In the genomic region with DNA sequence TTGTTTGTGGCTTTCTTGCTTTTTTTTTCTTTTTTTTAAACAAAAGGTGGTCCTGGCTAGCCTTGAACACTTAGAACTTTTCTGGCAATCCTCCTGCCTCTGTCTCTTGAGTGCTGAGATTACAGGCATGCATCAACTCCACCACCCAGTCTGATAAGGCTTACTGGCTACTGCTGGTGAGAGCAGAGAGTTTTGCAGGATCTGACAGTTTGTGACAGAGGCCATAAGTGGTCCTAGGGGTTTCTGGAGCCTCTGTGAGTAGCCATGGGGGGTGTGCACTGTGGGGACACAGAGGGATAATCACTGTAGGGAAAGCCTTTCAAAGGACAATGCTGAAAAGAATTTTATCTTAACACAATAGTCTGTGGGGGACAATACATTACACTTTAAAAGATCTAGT, we compare ENCODE assay signal across 8 mouse cellular contexts.
A peak's percentile ranks its signal among the peaks of the same experiment; 100 is the strongest.
DNase-seq lines count a peak whose midpoint lies in the region; ATAC-seq and TF ChIP-seq lines count a peak whose summit lies in the region.

No protein-coding gene starts in this region.

- peak overlapping the region; percentile 75; the same call in 1 of the 2 replicates for H3K9ac ChIP-seq in kidney, postnatal 0 days (ENCODE audit: low read depth, low read length)
- H3K9ac ChIP-seq in forebrain, embryonic 11.5 days (ENCODE audit: low read length): no peak overlapping the region; the same call in 1 of the 2 replicates
- H3K9ac ChIP-seq in limb, embryonic 11.5 days (ENCODE audit: low read length): no peak overlapping the region; the same call in 1 of the 2 replicates
- H3K9ac ChIP-seq in neural tube, embryonic 13.5 days: peak overlapping the region; percentile 77

- peak overlapping the region; percentile 62 for H3K4me3 ChIP-seq in kidney, postnatal 0 days (replicated peaks; ENCODE audit: low read depth, low read length)
- peak overlapping the region; percentile 59; the same call in 1 of the 2 replicates for H3K4me3 ChIP-seq in forebrain, embryonic 11.5 days (ENCODE audit: low read depth, low read length)
- H3K4me3 ChIP-seq in limb, embryonic 11.5 days (ENCODE audit: low read depth, low read length): no peak overlapping the region
- peak overlapping the region; percentile 58 for H3K4me3 ChIP-seq in neural tube, embryonic 13.5 days

- H3K27me3 ChIP-seq in kidney, postnatal 0 days (ENCODE audit: insufficient read depth, low read length): no peaks in the 10 kb centered on the region
- no peaks in the 10 kb centered on the region; the same call in 1 of the 2 replicates for H3K27me3 ChIP-seq in forebrain, embryonic 11.5 days (ENCODE audit: control insufficient read depth, insufficient read depth, low read length)
- no peaks in the 10 kb centered on the region for H3K27me3 ChIP-seq in limb, embryonic 11.5 days (ENCODE audit: control insufficient read depth, insufficient read depth, low read length)
- H3K27me3 ChIP-seq in neural tube, embryonic 13.5 days: peaks cover 8% of the 10 kb centered on the region; the same call in 1 of the 2 replicates

- H3K27ac ChIP-seq in kidney, postnatal 0 days: peak overlapping the region; percentile 80; the same call in 1 of the 2 replicates
- H3K27ac ChIP-seq in forebrain, embryonic 11.5 days (ENCODE audit: low read depth, low read length): no peak overlapping the region
- H3K27ac ChIP-seq in limb, embryonic 11.5 days (replicated peaks; ENCODE audit: low read depth, low read length): no peak overlapping the region
- peak overlapping the region; percentile 88; the same call in 1 of the 2 replicates for H3K27ac ChIP-seq in neural tube, embryonic 13.5 days (replicated peaks)

- no peak for DNase-seq in kidney, postnatal 0 days (ENCODE audit: low spot score)
- no peak for DNase-seq in kidney, adult 8-10 months
- no peak for DNase-seq in forebrain, embryonic 11.5 days (ENCODE audit: low spot score)
- no peak for DNase-seq in limb, embryonic 11.5 days (ENCODE audit: low spot score)
- DNase-seq in MN1 (ENCODE audit: low spot score): no peak
- no peak for DNase-seq in T-cell, adult 2 months (ENCODE audit: low spot score)

- peak overlapping the region; percentile 68 for H3K4me2 ChIP-seq in kidney, postnatal 0 days (ENCODE audit: low read length)
- peak overlapping the region; percentile 75 for H3K4me2 ChIP-seq in forebrain, embryonic 11.5 days (ENCODE audit: low read depth, low read length, severe bottlenecking)
- peak overlapping the region; percentile 88 for H3K4me2 ChIP-seq in limb, embryonic 11.5 days (ENCODE audit: low read depth, severe bottlenecking)
- peak overlapping the region; percentile 83 for H3K4me2 ChIP-seq in neural tube, embryonic 13.5 days

- no peaks in the 10 kb centered on the region for H3K36me3 ChIP-seq in kidney, postnatal 0 days (ENCODE audit: insufficient read depth, low read length)
- no peaks in the 10 kb centered on the region for H3K36me3 ChIP-seq in forebrain, embryonic 11.5 days (ENCODE audit: control insufficient read depth, insufficient read depth, low read length)
- H3K36me3 ChIP-seq in limb, embryonic 11.5 days (ENCODE audit: control insufficient read depth, insufficient read depth, low read length): no peaks in the 10 kb centered on the region
- H3K36me3 ChIP-seq in neural tube, embryonic 13.5 days: no peaks in the 10 kb centered on the region

- no peak for TF ChIP-seq CTCF in kidney, postnatal 0 days (IDR thresholded peaks at IDR 0.05; ENCODE audit: low read depth)

- 0 out of 2 replicates have a peak, but pooled peaks cover 12% of the 10 kb centered on the region for H3K4me1 ChIP-seq in kidney, postnatal 0 days (replicated peaks; ENCODE audit: insufficient read depth, low read length)
- H3K4me1 ChIP-seq in forebrain, embryonic 11.5 days (replicated peaks; ENCODE audit: control insufficient read depth, insufficient read depth, low read length): peaks cover 9% of the 10 kb centered on the region
- H3K4me1 ChIP-seq in limb, embryonic 11.5 days (ENCODE audit: control insufficient read depth, insufficient read depth, low read length): peaks cover 17% of the 10 kb centered on the region
- peaks cover 31% of the 10 kb centered on the region for H3K4me1 ChIP-seq in neural tube, embryonic 13.5 days (replicated peaks)

- ATAC-seq in kidney, postnatal 0 days (replicated peaks; ENCODE audit: low FRiP score, low read depth): no peak
- ATAC-seq in forebrain, embryonic 11.5 days (replicated peaks; ENCODE audit: low FRiP score): no peak; the same call in 1 of the 2 replicates
- no peak for ATAC-seq in limb, embryonic 11.5 days (ENCODE audit: insufficient number of reproducible peaks, low FRiP score, low TSS enrichment, low read depth)
- peak; percentile 21; the same call in 1 of the 2 replicates for ATAC-seq in neural tube, embryonic 13.5 days (ENCODE audit: low read depth)
- no peak for ATAC-seq in erythroid progenitor cell, adult 5-6 weeks (replicated peaks; ENCODE audit: low FRiP score, poor library complexity, severe bottlenecking)

- no peaks in the 10 kb centered on the region for H3K9me3 ChIP-seq in kidney, postnatal 0 days (replicated peaks; ENCODE audit: low read length)
- H3K9me3 ChIP-seq in forebrain, embryonic 11.5 days (ENCODE audit: control insufficient read depth, low read length): no peaks in the 10 kb centered on the region
- H3K9me3 ChIP-seq in limb, embryonic 11.5 days (ENCODE audit: control insufficient read depth, low read length): no peaks in the 10 kb centered on the region
- no peaks in the 10 kb centered on the region for H3K9me3 ChIP-seq in neural tube, embryonic 13.5 days

Comparison
In these comparisons a context has a peak if more than half of its experiments do, and no peak if none do; other contexts are left out.
1. H3K27ac ChIP-seq: peak in kidney, postnatal 0 days (single experiment) and neural tube, embryonic 13.5 days (single experiment); none in forebrain, embryonic 11.5 days (single experiment) and limb, embryonic 11.5 days (single experiment).
2. H3K9ac ChIP-seq: peak in kidney, postnatal 0 days (single experiment) and neural tube, embryonic 13.5 days (single experiment); none in forebrain, embryonic 11.5 days (single experiment) and limb, embryonic 11.5 days (single experiment).
3. Peak in every context shown above with its lines, with median percentiles within 50 percentile points of each other: H3K4me2 ChIP-seq.